Mouse (Mus musculus) gastrocnemius, adult 8-10 months (tissue): Measurements from ENCODE around the gene Clasp1. TPM values are rescaled to one million over a fixed set of nuclear protein-coding genes. Genes with fewer than 3 reads are reported as not detected.

Experiments used
- DNase-seq, 2 experiments: peaks; one replicate each; pipeline ENCODE4 v3.0.0; 2022; ENCODE audit warnings: low spot score in 2 of 2
- total RNA-seq, 4 experiments: library from RNA; stranded (reverse); gene quantifications; 2 replicates each; pipeline ENCODE4 v1.2.4; 2022

Clasp1 gene
- 10 to 100 TPM; 45.8 to 55.5 (median 51.7) TPM for total RNA-seq

DNA sequence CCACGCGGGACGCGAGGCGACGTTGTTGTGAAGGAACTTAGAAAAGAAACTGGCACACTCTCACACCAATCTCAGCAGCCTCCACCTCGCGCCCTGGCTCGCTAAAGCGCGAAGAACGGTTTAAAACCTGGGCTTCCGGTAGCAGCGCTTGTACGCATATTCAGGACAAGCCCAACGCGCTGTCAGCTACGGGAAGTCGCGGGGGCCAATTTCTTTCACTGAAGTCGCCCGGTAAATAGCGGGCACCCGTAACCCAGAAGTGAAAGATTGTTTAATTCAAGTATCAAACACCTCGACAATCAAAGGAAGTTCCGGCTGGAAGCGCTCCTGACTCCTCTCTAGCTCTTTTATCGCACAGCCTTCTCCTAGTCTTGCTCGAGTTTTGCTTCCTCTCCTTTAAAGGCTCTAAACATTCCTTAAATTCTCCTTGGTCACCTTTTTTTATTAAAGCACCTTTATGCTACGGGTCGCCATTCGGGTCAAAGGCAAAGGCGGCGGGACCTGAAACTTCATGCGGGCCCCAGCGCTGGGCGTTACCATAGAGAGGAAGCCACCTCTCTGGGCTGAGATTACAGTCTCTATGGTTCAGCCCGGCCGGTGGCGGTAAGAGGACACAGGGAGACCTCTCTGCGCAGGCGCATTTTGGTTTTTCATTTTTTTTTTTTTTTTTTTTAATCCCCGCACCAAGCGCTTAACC lies at the start of gene Clasp1:
TSS of gene Clasp1 (plus strand) at position 302 of the 697 bp plus-strand sequence.
- peak; percentile 91 to 95 for DNase-seq

- DNase-seq, result no peak
Measured at GRCm38 (mm10) chr1:118343649-118344435, 45.0 kb upstream of the Clasp1 start.

DNA sequence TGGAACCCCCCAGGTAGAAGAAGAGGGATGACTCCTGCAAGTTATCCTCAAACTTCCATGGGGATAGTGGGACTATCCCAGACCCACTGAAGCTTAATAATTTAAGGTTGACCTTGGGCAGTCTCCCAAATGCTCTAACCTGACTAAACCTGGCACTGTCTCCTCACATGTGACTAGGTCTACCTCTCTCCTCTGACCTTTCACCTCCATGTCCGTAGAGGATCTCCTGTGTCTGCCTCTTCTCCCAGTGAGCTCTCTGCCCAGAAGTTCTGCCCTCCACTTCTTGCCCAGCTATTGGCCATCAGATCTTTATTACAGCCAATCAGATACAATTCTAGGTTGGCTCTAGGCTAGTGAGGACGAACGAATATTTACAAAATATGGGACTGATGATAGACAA lies 38.9 kb upstream of the Clasp1 start:
- no peak for DNase-seq

GRCm38 (mm10) chr1:118359071-118359761 lies 29.6 kb upstream of the Clasp1 start:
- DNase-seq, result peak in 1 of 2 experiments; percentile 21

GRCm38 (mm10) chr1:118367970-118368369 lies 20.9 kb upstream of the Clasp1 start:
- DNase-seq, result no peak

DNA sequence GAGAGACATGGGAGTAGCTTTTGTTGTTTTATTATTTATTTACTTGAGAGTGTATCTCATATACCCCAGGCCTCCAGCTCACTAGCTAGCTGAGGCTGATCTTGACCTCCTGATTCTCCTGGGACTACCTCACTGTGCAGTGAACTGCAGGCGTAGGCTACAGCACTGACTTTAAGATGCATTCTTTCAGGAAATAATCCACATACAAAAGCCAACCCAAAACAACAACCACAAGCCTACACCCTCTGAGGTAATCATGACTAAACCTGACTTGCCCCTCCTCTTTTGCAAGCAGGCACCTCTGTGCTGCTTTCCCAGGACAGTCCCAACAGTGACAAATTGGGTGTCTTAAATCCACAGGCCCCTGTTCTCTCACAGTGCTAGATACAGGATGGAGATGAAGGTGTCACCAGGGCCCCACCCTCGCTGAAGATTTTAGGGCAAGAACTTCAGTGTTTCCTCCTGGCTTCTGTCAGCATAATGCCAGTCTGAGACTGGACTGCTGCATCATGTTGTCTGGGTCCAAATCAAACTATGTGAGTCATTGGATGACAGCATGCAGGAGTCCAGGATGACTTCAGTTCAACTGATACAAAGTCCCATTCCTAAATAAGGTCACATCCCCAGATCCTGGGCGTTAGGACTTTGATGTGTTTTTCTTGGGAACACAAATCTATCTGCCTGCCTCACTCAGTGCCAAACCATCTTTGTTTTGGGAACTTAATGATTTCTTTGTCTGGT lies 20.0 kb upstream of the Clasp1 start:
- no peak for DNase-seq

- DNase-seq, result no peak
Measured at GRCm38 (mm10) chr1:118377784-118378183, 11.1 kb upstream of the Clasp1 start.

- no peak for DNase-seq
Measured at GRCm38 (mm10) chr1:118380105-118380786, 8.6 kb upstream of the Clasp1 start.

GRCm38 (mm10) chr1:118388127-118388756 lies 616 bp upstream of the Clasp1 start:
- DNase-seq, result peak; percentile 25 to 39

- DNase-seq, result no peak
Measured at GRCm38 (mm10) chr1:118389454-118390265, 802 bp downstream of the Clasp1 start.

DNA sequence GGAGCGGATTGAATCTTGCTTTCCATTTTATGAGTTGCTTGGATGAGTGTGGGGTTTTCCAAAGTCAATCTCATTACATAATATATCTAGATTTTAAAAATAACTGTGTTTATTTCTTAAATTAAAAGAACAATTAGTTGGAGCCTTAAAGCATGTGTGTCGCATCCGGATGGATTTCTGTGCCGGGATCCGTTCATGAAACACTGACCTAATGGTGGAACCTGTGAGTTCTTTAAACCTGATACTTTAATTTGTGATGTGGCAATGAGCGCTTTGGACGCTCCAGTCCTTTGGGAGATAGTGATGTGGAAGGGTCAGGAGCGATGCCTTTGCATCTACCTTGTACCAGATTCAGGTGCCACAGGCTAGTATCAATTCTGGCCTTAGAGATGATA lies 1.4 kb downstream of the Clasp1 start:
- DNase-seq, result no peak

- no peak for DNase-seq
Measured at GRCm38 (mm10) chr1:118390871-118391387, 2.1 kb downstream of the Clasp1 start.

GRCm38 (mm10) chr1:118392246-118392645 lies 3.4 kb downstream of the Clasp1 start:
- no peak for DNase-seq

DNA sequence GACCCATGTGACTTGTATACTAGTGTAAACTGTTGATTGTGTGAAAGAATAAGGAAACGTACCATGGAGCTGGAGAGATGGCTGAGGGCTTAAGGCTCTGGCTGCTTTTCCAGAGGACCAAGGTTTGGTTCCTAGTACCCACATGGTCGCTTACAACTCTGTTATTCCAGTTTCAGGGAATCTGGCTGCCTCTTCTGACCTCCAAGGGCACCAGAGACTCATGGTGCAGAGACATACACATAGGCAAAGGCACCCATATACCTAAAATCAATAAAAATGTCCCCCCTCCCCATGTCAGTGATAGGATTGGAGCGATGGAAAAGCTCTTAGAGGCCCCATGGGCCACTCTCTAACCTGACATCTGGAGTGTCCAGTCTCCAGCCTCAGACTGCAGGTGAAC lies 5.1 kb downstream of the Clasp1 start:
- no peak for DNase-seq

DNA sequence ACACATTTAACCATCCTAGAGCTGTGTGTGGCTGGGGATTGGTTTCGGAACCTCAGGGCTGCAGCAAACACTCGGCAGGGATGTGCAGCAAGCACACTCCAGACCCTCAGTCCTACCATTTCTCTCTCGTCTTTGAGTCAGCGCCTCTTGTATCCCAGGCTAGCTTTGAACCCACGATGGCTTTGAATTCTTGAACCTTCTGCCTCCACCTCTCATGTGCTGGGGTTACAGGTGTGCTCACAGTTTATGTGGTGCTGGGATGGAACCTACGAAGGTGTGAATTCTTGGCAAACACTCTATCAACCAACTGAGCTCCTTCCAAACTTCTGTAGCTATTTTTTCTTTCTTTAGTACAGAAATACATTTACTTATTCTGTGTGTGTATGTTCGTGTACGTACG lies 9.0 kb downstream of the Clasp1 start:
- DNase-seq, result no peak

- no peak for DNase-seq
Measured at GRCm38 (mm10) chr1:118398567-118398966, 9.7 kb downstream of the Clasp1 start.

DNA sequence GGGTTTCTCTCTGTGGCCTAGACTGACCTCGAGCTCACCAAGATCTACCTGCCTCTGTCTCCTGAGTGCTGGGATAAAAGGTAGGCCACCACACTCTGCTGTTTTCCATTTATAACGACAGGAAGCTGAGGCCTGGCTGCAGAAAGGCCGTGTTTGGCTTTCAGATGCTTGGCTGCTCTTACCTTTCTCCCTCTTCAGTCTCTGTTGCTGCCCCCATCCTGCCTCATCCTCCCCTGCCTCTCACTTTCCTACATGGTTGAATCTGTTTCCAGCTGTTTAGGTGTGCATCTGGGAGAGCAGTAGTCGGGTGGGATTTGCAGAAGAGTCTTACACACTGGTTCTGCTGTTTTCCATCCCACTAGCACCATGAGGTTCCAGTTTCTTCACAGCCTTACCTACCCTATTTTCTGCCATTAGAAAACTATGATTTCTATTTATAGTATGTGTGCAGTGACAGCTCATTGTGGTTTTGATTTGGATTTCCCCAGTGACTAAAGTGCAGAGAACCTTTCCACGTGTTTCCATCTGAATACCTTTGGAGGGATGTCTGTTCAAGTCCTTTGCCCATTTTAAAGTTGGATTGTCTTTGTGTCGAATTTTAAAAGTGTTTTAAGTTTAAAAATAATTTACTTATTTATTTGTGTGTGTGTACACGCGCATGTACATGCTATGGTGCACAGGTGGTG lies 10.9 kb downstream of the Clasp1 start:
- DNase-seq, result no peak

DNA sequence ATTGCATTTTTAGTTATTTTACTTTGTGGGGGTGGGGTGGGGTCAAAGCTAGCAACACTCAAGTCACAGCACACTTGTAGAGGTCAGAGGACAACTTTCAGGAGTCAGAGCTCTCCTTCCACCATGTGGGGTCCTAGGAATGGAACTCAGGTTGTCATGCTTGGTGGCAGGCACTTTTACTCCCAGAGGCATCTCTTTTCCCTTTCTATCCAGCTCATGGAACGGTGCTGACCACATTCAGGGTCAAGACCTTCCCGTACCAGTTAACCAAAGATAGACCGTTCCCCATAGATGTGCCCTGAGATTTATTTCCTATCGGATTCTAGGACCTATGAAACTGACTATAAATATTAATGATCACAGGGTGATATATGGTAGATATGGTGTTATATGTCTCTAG lies 13.1 kb downstream of the Clasp1 start:
- DNase-seq, result no peak

DNA sequence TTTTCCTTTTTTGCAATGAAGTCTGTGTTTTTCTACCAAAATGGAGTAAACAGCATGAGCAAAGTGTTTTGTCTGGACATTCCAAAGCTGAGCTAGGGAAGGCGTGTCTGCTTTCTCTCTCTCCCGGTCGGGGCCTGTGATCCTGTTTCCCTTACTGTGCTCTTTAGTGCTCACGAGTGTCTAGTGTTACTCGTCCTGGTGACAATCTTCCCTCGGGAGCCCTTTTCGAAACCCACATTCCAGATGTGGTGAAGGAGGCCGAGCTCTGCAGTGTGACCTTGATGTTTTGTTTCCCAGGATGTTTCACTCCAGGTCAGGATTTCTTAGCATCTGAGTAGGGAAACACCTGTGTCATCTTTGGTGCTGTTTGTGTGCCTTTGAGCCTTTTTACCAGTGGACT lies 13.7 kb downstream of the Clasp1 start:
- DNase-seq, result no peak
